Mouse (Mus musculus) heart, postnatal 36 days (tissue): Measurements from ENCODE around the gene Gucy2d. TPM values are rescaled to one million over a fixed set of nuclear protein-coding genes. Genes with fewer than 3 reads are reported as not detected.

Source experiments
- DNase-seq, 2 experiments: peaks; one replicate each; pipeline ENCODE4 v3.0.0; 2021 to 2022
- intact Hi-C: fragments of 180-260 bp; cut with DNase I; formaldehyde crosslinking; loops from one replicate; pipeline ENCODE4 v1.15.1; 2025
- total RNA-seq, 2 experiments: library from RNA; stranded (reverse); gene quantifications; 2 replicates each; pipeline ENCODE4 v1.2.3; 2021

Gucy2d gene
- total RNA-seq, 2 experiments from 2014 or later = 0.25 TPM; not detected in 1

DNA sequence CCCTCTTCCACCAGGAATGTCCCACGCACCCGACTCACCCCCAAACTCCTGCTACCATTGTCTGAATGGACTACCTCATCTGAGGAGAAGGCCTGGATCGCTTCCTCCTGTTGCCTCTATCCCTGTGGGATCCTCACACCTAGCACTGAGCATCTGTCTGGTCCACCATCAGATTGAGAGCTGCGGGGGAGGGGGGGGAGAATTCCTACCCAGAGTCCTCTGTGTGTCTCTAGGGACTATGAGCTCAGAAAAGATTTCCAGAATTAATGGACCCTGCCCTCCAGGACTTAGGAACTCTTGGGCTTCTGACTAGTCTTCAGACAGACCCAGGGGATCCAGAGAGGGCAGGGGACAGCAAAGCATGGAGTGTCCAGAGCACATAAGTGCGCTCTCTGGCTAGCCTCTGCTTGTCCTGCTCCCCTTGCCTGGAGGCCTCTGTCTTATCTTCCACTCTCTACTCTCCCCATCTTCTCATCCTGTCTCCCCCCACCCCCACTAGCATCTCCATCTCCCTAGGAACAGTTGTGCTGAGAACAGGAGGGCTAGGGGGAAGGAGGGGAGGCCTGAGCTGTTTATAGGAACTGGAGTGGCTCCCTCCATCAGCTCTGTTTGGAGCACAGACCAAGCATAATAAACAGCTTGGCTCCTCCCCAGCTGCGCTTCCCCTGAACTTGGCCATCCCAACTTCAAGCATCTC lies 63.9 kb downstream of the Gucy2d start:
- intact Hi-C loops = no loop called here
- peak in 1 of 2 experiments; percentile 48 for DNase-seq

DNA sequence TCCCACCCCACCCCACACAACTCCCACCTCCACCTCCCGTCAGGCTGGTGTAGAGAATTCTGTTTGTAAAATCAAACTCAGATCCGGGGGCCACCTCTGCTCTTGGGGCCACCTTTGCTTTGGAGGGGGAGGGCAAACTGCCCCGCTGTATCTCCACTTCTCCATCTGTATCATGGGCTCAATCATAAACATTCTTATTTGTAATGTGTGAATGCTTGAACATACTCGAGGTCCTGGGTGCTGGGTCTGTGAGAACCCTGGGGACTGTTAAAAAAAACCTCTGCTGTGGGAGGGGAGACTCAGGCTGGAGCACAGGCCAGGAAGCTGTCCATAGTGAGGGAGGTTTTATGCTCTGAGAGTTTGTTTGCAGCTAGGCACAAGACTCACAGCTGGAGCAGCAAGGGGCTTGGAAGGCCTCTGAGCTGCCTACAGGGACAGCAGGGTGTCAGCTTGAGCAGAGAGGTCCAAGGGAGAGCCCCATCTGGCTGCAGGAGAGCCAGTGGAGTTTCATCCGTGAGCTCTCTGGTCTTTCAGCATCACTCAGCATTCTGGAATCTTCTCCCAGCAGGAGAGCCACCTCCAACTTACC lies 64.6 kb downstream of the Gucy2d start:
- DNase-seq = peak in 1 of 2 experiments; percentile 48
- intact Hi-C loops = no loop called here

- intact Hi-C loops = no loop called here
- no peak for DNase-seq
These were observed 65.4 kb downstream of the Gucy2d start for GRCm38 (mm10) chr7:98505664-98506063.

DNA sequence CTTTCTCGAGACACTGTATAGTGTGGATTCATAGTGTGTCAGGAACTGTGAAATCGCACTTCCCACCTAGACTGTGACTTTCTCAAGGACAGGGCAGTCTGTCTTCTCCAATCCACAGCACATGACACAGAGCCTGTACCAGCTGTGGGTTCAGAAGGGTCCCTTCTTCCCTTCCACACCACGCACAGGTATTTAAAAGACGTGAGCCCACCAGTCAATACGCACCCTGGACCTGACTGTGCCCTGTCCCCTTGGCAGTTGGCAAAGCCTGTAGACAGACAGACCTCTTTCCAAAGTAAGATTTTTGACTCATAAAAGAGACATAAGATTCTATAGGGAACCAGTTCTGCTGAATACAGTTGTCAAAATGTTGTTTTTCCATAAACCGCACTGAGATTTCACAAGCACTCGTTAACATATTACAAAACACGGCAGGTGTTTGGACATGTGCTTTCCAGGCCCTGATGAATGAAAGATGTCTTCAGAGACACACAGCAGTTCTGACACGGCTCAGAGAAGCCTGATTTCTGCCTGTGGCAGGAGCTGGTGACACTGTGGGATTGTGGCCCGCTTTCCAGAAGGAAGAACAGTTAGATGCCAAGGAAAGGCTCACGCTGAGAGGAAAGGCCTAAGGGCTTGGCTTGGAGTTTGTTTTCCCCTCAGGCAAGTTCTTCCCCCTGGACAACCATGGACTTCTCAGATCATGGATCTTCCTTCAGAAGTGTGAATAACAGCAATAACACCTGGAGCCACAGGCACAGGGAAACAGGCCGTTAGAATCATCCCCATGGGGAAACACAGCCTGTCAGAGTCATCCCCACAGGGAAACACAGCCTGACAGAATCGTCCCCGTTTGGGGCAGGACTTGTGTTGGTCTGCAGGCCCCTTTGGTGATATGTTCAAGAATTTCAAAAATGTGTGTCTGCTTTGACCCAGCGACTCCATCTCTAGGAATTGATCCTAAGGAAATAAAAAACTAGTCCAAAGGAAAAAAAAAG lies 71.0 kb downstream of the Gucy2d start:
- intact Hi-C loops = no loop called here
- no peak for DNase-seq

DNA sequence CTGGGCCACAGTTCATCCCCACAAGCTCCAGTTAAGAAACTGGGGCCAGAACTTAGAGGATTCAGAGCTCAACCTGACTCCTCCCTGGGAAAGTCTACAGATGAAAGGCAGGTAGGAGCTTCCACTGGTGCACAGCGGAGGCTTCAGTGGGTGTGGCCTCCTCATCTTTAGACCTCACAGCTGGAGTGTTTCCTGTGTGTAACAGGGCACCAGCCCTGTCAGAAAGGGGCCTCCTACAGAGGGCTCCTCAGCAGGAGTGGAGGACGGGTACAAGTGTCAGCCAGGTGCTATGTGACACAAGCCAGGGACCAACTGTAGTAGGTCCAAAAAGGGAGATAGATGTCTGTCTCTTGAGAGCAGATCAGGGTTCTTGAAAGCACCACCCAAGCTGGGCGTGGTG lies 73.0 kb downstream of the Gucy2d start:
- no peak for DNase-seq
- intact Hi-C loops = no loop called here

- peak; percentile 64 to 67 for DNase-seq
- intact Hi-C loops = no loop called here
These were observed 82.4 kb downstream of the Gucy2d start for GRCm38 (mm10) chr7:98522576-98522975.

- intact Hi-C loops = no loop called here
- DNase-seq = peak; percentile 72 to 76
These were observed 83.0 kb downstream of the Gucy2d start for GRCm38 (mm10) chr7:98523070-98523812.

GRCm38 (mm10) chr7:98523813-98524361 lies 83.7 kb downstream of the Gucy2d start:
- peak; percentile 64 to 67 for DNase-seq
- intact Hi-C loops = no loop called here

GRCm38 (mm10) chr7:98524401-98524800 lies 84.2 kb downstream of the Gucy2d start:
- peak in 1 of 2 experiments; percentile 34 for DNase-seq
- intact Hi-C loops = no loop called here

DNA sequence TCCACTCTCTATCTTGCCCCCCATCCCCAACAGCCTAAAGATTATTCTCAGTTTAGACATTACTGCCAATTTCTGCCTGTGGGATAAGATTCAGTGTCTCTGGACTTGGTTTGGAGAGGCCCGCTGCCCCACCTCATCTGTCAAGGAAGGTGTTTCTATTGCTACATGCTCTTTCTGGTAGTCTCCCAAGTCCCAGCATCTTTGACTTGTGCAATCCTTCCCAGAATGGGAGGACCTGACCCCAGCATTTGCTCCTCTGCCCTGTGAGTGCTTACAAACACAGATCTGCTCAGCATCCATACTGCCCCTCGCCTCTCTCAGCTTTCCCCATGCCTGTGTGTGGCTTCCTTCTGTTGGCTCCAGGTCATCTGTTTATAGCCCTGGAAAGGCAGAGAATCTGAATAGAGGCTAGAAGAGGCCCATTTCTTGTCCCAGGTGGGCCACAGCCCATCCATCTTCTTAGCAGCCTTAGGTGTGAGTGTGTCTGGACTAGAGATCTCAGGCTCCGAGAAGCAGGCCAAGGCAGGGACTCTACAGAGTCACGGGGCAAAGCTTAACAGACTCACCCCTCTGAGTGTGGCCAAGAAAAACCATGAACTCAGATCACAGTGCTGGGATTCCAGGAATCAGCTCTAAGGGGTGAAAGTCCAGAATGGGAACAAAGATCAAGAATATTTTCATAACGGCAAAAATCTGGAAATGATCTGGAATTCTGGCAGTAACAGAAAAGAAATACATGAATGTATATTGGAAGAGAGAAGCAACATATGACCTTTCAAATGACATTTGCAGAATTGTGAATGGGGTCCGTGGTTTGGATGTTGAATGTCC lies 84.9 kb downstream of the Gucy2d start:
- intact Hi-C loops = no loop called here
- no peak for DNase-seq

Other genes with a start within 250 kb of the Gucy2d start
- not detected for gene B3gnt6, start 240.9 kb upstream of the Gucy2d start, total RNA-seq
- gene Acer3, start 119.2 kb upstream of the Gucy2d start, total RNA-seq = 10 to 100 TPM; 12.8 to 13.5 TPM
- gene Tsku, start 79.1 kb upstream of the Gucy2d start, total RNA-seq = 1 to 10 TPM; 2.8 to 3.2 TPM
- 10 to 100 TPM; 14.6 to 15.8 TPM for gene Lrrc32, start 48.9 kb downstream of the Gucy2d start, total RNA-seq
- 10 to 100 TPM; 25.3 to 27.3 TPM for gene Emsy, start 216.4 kb downstream of the Gucy2d start, total RNA-seq